Mouse (Mus musculus) neural tube, embryonic 12.5 days (tissue): Measurements from ENCODE around the gene Hbq1b. TPM values are rescaled to one million over a fixed set of nuclear protein-coding genes. Genes with fewer than 3 reads are reported as not detected.

Source experiments
- ATAC-seq: fragments of 200-750 bp; cut with Nextera tagmentation; 2 replicates; pipeline ENCODE4 v1.8.0; 2017; ENCODE audit warnings: low read depth, mild to moderate bottlenecking, moderate TSS enrichment, moderate library complexity; ENCODE audit not compliant: low FRiP score
- H3K27ac ChIP-seq: fragments of 300-500 bp; sonication (generic); 2 replicates; pipeline ENCODE4 v1.5.1; 2016
- H3K27me3 ChIP-seq: fragments of 300-500 bp; sonication (generic); replicated peaks from 2 replicates; pipeline ENCODE4 v1.6.1; 2016; ENCODE audit warnings: mild to moderate bottlenecking
- H3K36me3 ChIP-seq: fragments of 300-500 bp; sonication (generic); 2 replicates; pipeline ENCODE4 v1.6.1; 2016; ENCODE audit warnings: mild to moderate bottlenecking
- H3K4me1 ChIP-seq: fragments of 300-500 bp; sonication (generic); 2 replicates; pipeline ENCODE4 v1.6.1; 2016
- H3K4me2 ChIP-seq: fragments of 300-500 bp; sonication (generic); replicated peaks from 2 replicates; pipeline ENCODE4 v1.6.1; 2016; ENCODE audit warnings: mild to moderate bottlenecking
- H3K4me3 ChIP-seq: fragments of 300-500 bp; sonication (generic); 2 replicates; pipeline ENCODE4 v1.5.1; 2016
- H3K9ac ChIP-seq: fragments of 300-500 bp; sonication (generic); 2 replicates; pipeline ENCODE4 v1.6.1; 2016; ENCODE audit warnings: mild to moderate bottlenecking
- H3K9me3 ChIP-seq: fragments of 300-500 bp; sonication (generic); 2 replicates; pipeline ENCODE4 v1.6.1; 2016; ENCODE audit warnings: mild to moderate bottlenecking
- WGBS: fragments of 180-500 bp; shearing (Covaris S2); methylation state at CpG from one replicate; pipeline ENCODE4 v1.1.7; 2016; 5-methylcytosine and 5-hydroxymethylcytosine counted together
- polyA plus RNA-seq: library from polyadenylated mRNA; unstranded; fragments of >200 nt; fragmentation: Nextera tagmentation; extraction: Ambion mirVana; gene quantifications from 2 replicates; pipeline ENCODE4 v1.2.1, GENCODE M21; 2016

Gene Hbq1b
- polyA plus RNA-seq, 1 experiment from 2014 or later = 3.2 TPM

GRCm38 (mm10) chr11:32309446-32309845 is 22.7 kb downstream of the Hbq1b start:
- no peak overlapping the region for H3K9ac ChIP-seq
- 43% methylated on average over 4 of the region's 4 CpGs for WGBS
- no peaks in the 10 kb centered on the region for H3K4me1 ChIP-seq
- no peaks in the 10 kb centered on the region for H3K9me3 ChIP-seq
- H3K27me3 ChIP-seq = no peaks in the 10 kb centered on the region
- no peak overlapping the region for H3K27ac ChIP-seq
- no peaks in the 10 kb centered on the region for H3K36me3 ChIP-seq
- ATAC-seq = no peak
- no peak overlapping the region for H3K4me3 ChIP-seq
- no peak overlapping the region for H3K4me2 ChIP-seq

- Histone ChIP-seq H3K9ac (no peak overlapping the region), H3K9me3 (no peaks in the 10 kb centered on the region), H3K27me3 (no peaks in the 10 kb centered on the region), H3K36me3 (no peaks in the 10 kb centered on the region), H3K4me1 (no peaks in the 10 kb centered on the region), H3K27ac (no peak overlapping the region), H3K4me2 (no peak overlapping the region), H3K4me3 (no peak overlapping the region)
- 75% methylated on average over 3 of the region's 3 CpGs for WGBS
- no peak for ATAC-seq
Observed at GRCm38 (mm10) chr11:32309928-32310327, 23.2 kb downstream of the Hbq1b start.

DNA sequence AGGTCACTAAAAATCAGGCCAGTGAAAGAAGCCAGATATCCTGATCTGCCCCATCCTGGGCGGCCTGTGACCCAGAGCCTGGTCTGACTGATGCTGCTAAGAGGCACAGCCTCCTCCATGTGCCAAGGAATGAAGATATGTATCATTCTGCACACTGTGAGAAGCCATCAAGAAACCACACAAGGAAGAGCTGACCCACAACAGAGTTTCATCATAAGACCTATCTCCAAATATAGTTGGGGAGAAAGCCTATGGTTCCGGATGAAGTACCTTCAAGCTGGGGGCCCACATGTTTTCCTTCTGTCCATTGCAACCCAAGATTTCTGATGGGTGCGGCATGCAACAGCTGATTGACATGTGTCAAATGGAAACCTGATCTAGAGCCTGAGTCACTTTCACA is 29.2 kb downstream of the Hbq1b start:
- ATAC-seq = no peak

DNA sequence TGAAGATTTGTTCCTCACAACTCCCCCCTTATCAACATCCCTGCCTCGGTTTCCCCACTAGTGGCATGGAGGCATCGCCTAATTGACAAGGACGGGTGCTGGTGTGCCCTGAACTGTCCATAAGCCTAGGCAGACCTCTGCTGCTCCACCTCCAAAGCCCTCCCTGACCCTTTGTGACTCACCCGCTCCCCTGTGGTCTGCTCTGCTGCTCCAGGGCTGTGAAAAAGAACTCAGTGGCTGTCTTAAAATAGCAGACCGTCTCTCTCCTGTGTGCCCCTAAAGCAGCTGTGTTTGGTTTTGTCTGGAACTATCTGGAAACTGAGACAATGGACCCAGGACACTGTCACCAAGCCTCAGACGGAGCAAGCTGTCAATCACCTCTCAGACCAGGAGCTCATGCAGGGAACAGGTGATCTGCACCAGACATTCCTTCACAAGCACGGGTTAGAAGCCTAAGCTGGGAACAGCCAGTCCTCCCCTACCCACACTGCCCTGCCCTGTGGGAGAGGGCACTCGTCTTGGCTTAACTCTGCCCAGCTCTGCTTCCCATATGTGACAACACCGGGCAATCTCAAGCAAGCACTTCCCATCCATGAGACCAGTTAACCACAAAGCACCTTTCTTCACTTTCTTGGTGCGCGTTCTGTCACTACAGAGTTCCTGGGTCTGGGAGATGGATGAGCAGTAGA is 33.9 kb downstream of the Hbq1b start:
- Histone ChIP-seq H3K27ac (no peak overlapping the region), H3K9me3 (no peaks in the 10 kb centered on the region), H3K9ac (no peak overlapping the region), H3K27me3 (no peaks in the 10 kb centered on the region), H3K36me3 (no peaks in the 10 kb centered on the region), H3K4me2 (no peak overlapping the region), H3K4me1 (no peaks in the 10 kb centered on the region), H3K4me3 (no peak overlapping the region)
- WGBS = 67% methylated on average over 11 of the region's 11 CpGs
- no peak for ATAC-seq

More for the DNA sequence above, 29.2 kb downstream of the Hbq1b start:
- no peak overlapping the region for H3K9ac ChIP-seq
- no peaks in the 10 kb centered on the region for H3K27me3 ChIP-seq
- no peaks in the 10 kb centered on the region for H3K9me3 ChIP-seq
- H3K4me1 ChIP-seq = no peaks in the 10 kb centered on the region
- no peaks in the 10 kb centered on the region for H3K36me3 ChIP-seq
- 91% methylated on average over 3 of the region's 3 CpGs for WGBS
- H3K27ac ChIP-seq = no peak overlapping the region
- H3K4me3 ChIP-seq = no peak overlapping the region
- H3K4me2 ChIP-seq = no peak overlapping the region

DNA sequence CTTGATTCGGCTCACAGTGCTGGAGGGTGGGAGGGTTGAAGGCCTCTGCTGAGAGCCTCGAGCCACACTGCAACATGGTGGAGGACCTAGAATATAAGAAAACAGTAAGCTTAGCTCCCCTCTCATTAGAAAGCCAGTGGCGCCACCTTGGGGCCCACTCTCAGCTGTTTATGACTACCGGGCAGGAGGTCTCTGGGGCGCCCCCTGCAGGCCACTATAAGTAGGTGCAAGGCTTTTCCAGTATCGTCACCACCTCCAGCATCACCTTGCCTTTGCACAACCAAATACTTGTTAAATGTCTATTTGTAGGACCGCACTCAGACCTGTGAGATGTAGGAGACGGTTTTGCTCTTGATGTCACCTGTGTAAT is 34.4 kb downstream of the Hbq1b start:
- H3K4me1 ChIP-seq = no peaks in the 10 kb centered on the region
- no peak overlapping the region for H3K27ac ChIP-seq
- no peak overlapping the region for H3K4me3 ChIP-seq
- WGBS = 45% methylated on average over 8 of the region's 8 CpGs
- no peak overlapping the region for H3K4me2 ChIP-seq
- no peaks in the 10 kb centered on the region for H3K27me3 ChIP-seq
- H3K9ac ChIP-seq = no peak overlapping the region
- no peaks in the 10 kb centered on the region for H3K36me3 ChIP-seq
- H3K9me3 ChIP-seq = no peaks in the 10 kb centered on the region
- ATAC-seq = no peak

- H3K36me3 ChIP-seq = no peaks in the 10 kb centered on the region
Observed at GRCm38 (mm10) chr11:32324609-32325008, 37.8 kb downstream of the Hbq1b start.

GRCm38 (mm10) chr11:32331075-32331474 is 44.3 kb downstream of the Hbq1b start:
- Histone ChIP-seq H3K27ac (no peak overlapping the region), H3K4me2 (no peak overlapping the region; the same call in 1 of the 2 replicates), H3K27me3 (no peaks in the 10 kb centered on the region), H3K36me3 (no peaks in the 10 kb centered on the region), H3K4me1 (peaks cover 4% of the 10 kb centered on the region; the same call in 1 of the 2 replicates), H3K9me3 (no peaks in the 10 kb centered on the region), H3K4me3 (no peak overlapping the region), H3K9ac (no peak overlapping the region)
- 44% methylated on average over 6 of the region's 6 CpGs for WGBS
- ATAC-seq = no peak

More at GRCm38 (mm10) chr11:32324609-32325008, 37.8 kb downstream of the Hbq1b start:
- no peaks in the 10 kb centered on the region for H3K9me3 ChIP-seq
- H3K4me2 ChIP-seq = peak overlapping the region; percentile 40
- H3K9ac ChIP-seq = no peak overlapping the region
- ATAC-seq = peak; percentile 76
- no peaks in the 10 kb centered on the region for H3K4me1 ChIP-seq
- H3K27me3 ChIP-seq = no peaks in the 10 kb centered on the region
- WGBS = 12% methylated on average over 15 of the region's 15 CpGs
- no peak overlapping the region for H3K27ac ChIP-seq
- H3K4me3 ChIP-seq = no peak overlapping the region

GRCm38 (mm10) chr11:32331861-32332260 is 45.1 kb downstream of the Hbq1b start:
- H3K36me3 ChIP-seq = no peaks in the 10 kb centered on the region

GRCm38 (mm10) chr11:32333235-32333634 is 46.5 kb downstream of the Hbq1b start:
- WGBS = 71% methylated on average over 2 of the region's 2 CpGs
- no peak for ATAC-seq

More at GRCm38 (mm10) chr11:32331861-32332260, 45.1 kb downstream of the Hbq1b start:
- Histone ChIP-seq H3K9ac (no peak overlapping the region), H3K4me2 (no peak overlapping the region), H3K9me3 (no peaks in the 10 kb centered on the region), H3K4me1 (peaks cover 4% of the 10 kb centered on the region; the same call in 1 of the 2 replicates), H3K4me3 (no peak overlapping the region), H3K27me3 (no peaks in the 10 kb centered on the region), H3K27ac (no peak overlapping the region)
- no peak for ATAC-seq
- WGBS = 78% methylated on average over 5 of the region's 5 CpGs

GRCm38 (mm10) chr11:32336435-32336907 is 49.7 kb downstream of the Hbq1b start:
- 86% methylated on average over 6 of the region's 6 CpGs for WGBS
- Histone ChIP-seq H3K4me3 (no peak overlapping the region), H3K4me1 (no peaks in the 10 kb centered on the region), H3K27ac (no peak overlapping the region), H3K27me3 (no peaks in the 10 kb centered on the region), H3K9ac (no peak overlapping the region), H3K4me2 (no peak overlapping the region), H3K36me3 (no peaks in the 10 kb centered on the region), H3K9me3 (no peaks in the 10 kb centered on the region)
- ATAC-seq = no peak

More at GRCm38 (mm10) chr11:32333235-32333634, 46.5 kb downstream of the Hbq1b start:
- no peak overlapping the region for H3K27ac ChIP-seq
- no peak overlapping the region for H3K4me2 ChIP-seq
- H3K27me3 ChIP-seq = no peaks in the 10 kb centered on the region
- H3K9ac ChIP-seq = no peak overlapping the region
- peaks cover 4% of the 10 kb centered on the region; the same call in 1 of the 2 replicates for H3K4me1 ChIP-seq
- H3K9me3 ChIP-seq = no peaks in the 10 kb centered on the region
- H3K4me3 ChIP-seq = no peak overlapping the region
- H3K36me3 ChIP-seq = no peaks in the 10 kb centered on the region

Other genes starting within 250 kb of the Hbq1b start
- gene Il9r, start 86.7 kb upstream of the Hbq1b start, polyA plus RNA-seq = 0.08 TPM in 1 of 2 replicates, not detected in the other
- gene Snrnp25, start 81.5 kb upstream of the Hbq1b start, polyA plus RNA-seq = 52.8 and 59.3 TPM in 2 replicates
- 26.4 and 32.9 TPM in 2 replicates for gene Rhbdf1, start 64.7 kb upstream of the Hbq1b start, polyA plus RNA-seq
- gene Mpg, start 60.5 kb upstream of the Hbq1b start, polyA plus RNA-seq = 30.3 and 30.7 TPM in 2 replicates
- gene Nprl3, start 19.3 kb upstream of the Hbq1b start, polyA plus RNA-seq = 41.9 and 46.9 TPM in 2 replicates
- 1,310 and 1,360 TPM in 2 replicates for gene Hba-x, start 10.6 kb upstream of the Hbq1b start, polyA plus RNA-seq
- gene Hba-a1, start 3.5 kb upstream of the Hbq1b start, polyA plus RNA-seq = 2,385 and 2,610 TPM in 2 replicates
- 5,164 and 5,594 TPM in 2 replicates for gene Hba-a2, start 9.5 kb downstream of the Hbq1b start, polyA plus RNA-seq
- 0.41 and 0.65 TPM in 2 replicates for gene Hbq1a, start 13.1 kb downstream of the Hbq1b start, polyA plus RNA-seq
- gene Sh3pxd2b, start 60.9 kb downstream of the Hbq1b start, polyA plus RNA-seq = 24.6 and 25.0 TPM in 2 replicates
- 57.4 and 60.6 TPM in 2 replicates for gene Ubtd2, start 168.4 kb downstream of the Hbq1b start, polyA plus RNA-seq
- gene Efcab9, start 245.1 kb downstream of the Hbq1b start, polyA plus RNA-seq = 0.51 TPM in 1 of 2 replicates, not detected in the other
- gene Stk10, start 246.3 kb downstream of the Hbq1b start, polyA plus RNA-seq = 3.2 and 4.1 TPM in 2 replicates